Mouse (Mus musculus) kidney, embryonic 15.5 days (tissue): ENCODE results near the gene Islr. TPM values are rescaled to one million over a fixed set of nuclear protein-coding genes. Genes with fewer than 3 reads are reported as not detected.

Experiments used
- ATAC-seq: fragments of 200-750 bp; cut with Nextera tagmentation; replicated peaks from 2 replicates; pipeline ENCODE4 v1.8.0; 2017; ENCODE audit warnings: moderate TSS enrichment; ENCODE audit not compliant: low FRiP score
- H3K27ac ChIP-seq: fragments of 300-500 bp; sonication (generic); 2 replicates; pipeline ENCODE4 v1.5.1; 2015; ENCODE audit warnings: mild to moderate bottlenecking, inconsistent platforms
- H3K27me3 ChIP-seq: fragments of 300-500 bp; sonication (generic); 2 replicates; pipeline ENCODE4 v1.6.1; 2015; ENCODE audit warnings: inconsistent platforms
- H3K36me3 ChIP-seq: fragments of 300-500 bp; sonication (generic); 2 replicates; pipeline ENCODE4 v1.6.1; 2015; ENCODE audit warnings: inconsistent platforms
- H3K4me1 ChIP-seq: fragments of 300-500 bp; sonication (generic); 2 replicates; pipeline ENCODE4 v1.6.1; 2015; ENCODE audit warnings: inconsistent platforms
- H3K4me2 ChIP-seq: fragments of 300-500 bp; sonication (generic); 2 replicates; pipeline ENCODE4 v1.6.1; 2015; ENCODE audit warnings: moderate library complexity, mild to moderate bottlenecking, inconsistent platforms
- H3K4me3 ChIP-seq: fragments of 300-500 bp; sonication (generic); replicated peaks from 2 replicates; pipeline ENCODE4 v1.5.1; 2015; ENCODE audit warnings: mild to moderate bottlenecking, inconsistent platforms
- H3K9ac ChIP-seq: fragments of 300-500 bp; sonication (generic); 2 replicates; pipeline ENCODE4 v1.6.1; 2015; ENCODE audit warnings: mild to moderate bottlenecking, inconsistent platforms
- H3K9me3 ChIP-seq: fragments of 300-500 bp; sonication (generic); replicated peaks from 2 replicates; pipeline ENCODE4 v1.6.1; 2016; ENCODE audit warnings: inconsistent platforms
- WGBS: fragments of 180-500 bp; shearing (Covaris S2); methylation state at CpG from one replicate; pipeline ENCODE4 v1.1.7; 2015; ENCODE audit warnings: mixed read lengths; 5-methylcytosine and 5-hydroxymethylcytosine counted together
- microRNA-seq: library from miRNA; unstranded; fragments of <30 nt; microRNA quantifications from one replicate; pipeline ENCODE4, GENCODE M21; 2016
- polyA plus RNA-seq: library from polyadenylated mRNA; unstranded; fragments of >200 nt; fragmentation: Nextera tagmentation; extraction: Ambion mirVana; gene quantifications from 2 replicates; pipeline ENCODE4 v1.2.1, GENCODE M21; 2015

Gene Islr
- polyA plus RNA-seq, 1 experiment from 2014 or later: 94.7 TPM

DNA sequence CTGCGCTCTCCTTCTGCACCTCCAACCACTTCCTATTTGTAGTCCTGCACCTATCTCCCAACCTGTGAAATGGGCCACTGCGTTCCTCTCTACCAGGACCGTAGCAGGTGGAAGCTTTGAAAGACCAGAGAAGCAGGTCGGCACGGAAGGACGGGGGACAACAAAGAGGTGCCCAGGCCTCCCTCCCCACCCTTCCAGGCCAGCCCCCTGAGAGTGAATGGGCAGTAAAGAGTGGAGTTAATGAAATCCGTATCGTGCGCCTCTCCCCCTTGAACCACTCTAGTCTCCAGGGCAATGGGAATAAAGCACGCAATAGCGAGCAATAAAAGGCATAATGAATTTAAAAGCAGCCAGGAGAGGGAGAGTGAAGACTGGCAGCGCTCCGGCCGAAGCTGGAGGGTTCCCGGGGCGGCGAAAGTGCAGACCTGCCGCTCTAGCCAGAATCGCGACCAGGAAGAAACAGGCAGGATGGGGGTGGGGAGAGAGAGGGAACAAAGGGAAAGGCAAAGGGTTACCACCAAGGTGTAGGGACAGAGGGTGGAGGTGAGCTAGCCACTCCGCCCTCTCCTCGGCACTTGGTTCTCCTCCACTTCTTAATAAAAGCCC, 90.7 kb downstream of the Islr start:
- Histone ChIP-seq H3K27me3 (peaks cover 12% of the 10 kb centered on the region; the same call in 1 of the 2 replicates), H3K27ac (peak overlapping the region; percentile 76), H3K9me3 (no peaks in the 10 kb centered on the region), H3K9ac (0 out of 2 replicates have a peak overlapping the region, but pooled peaks have one; percentile 9), H3K4me2 (peak overlapping the region; percentile 53), H3K36me3 (no peaks in the 10 kb centered on the region), H3K4me3 (peak overlapping the region; percentile 27), H3K4me1 (peaks cover 63% of the 10 kb centered on the region)
- no peak for ATAC-seq
- 5% methylated on average over 22 of the region's 22 CpGs for WGBS

GRCm38 (mm10) chr9:58112866-58113278, 91.2 kb downstream of the Islr start:
- Histone ChIP-seq H3K27ac (peak overlapping the region; percentile 76), H3K9ac (0 out of 2 replicates have a peak overlapping the region, but pooled peaks have one; percentile 9), H3K4me3 (peak overlapping the region; percentile 27; the same call in 1 of the 2 replicates), H3K4me1 (peaks cover 58% of the 10 kb centered on the region), H3K4me2 (peak overlapping the region; percentile 53), H3K36me3 (no peaks in the 10 kb centered on the region), H3K9me3 (no peaks in the 10 kb centered on the region), H3K27me3 (peaks cover 10% of the 10 kb centered on the region; the same call in 1 of the 2 replicates)
- 10% methylated on average over 6 of the region's 6 CpGs for WGBS
- peak; percentile 17; the same call in 1 of the 2 replicates for ATAC-seq

DNA sequence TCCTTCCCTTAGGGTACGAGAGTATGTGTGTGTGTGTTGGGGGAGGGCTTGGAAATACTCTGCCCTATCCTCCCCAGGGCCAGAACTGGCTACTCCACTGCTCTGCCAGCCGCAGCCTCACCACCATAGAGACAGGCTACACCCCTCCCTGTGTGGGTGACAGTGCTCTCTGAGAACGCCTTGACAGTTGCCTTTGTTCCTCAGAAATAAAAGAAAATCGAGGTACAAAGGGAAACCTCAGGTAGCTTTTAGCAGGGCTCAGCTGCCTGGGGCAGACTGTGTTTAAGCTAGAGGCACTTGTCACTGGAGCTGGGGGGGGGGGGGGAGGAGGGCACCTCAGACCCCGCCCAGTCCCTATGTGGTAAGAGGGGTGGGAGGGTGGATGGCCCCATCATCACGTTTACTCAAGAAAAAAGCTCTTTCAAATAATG, 91.8 kb downstream of the Islr start:
- Histone ChIP-seq H3K36me3 (no peaks in the 10 kb centered on the region), H3K4me2 (peak overlapping the region; percentile 53; the same call in 1 of the 2 replicates), H3K9me3 (no peaks in the 10 kb centered on the region), H3K4me1 (peaks cover 58% of the 10 kb centered on the region), H3K27me3 (0 out of 2 replicates have a peak, but pooled peaks cover 5% of the 10 kb centered on the region), H3K9ac (no peak overlapping the region), H3K4me3 (no peak overlapping the region), H3K27ac (peak overlapping the region; percentile 76; the same call in 1 of the 2 replicates)
- ATAC-seq: no peak; the same call in 1 of the 2 replicates
- WGBS: 16% methylated on average over 5 of the region's 6 CpGs

- no peaks in the 10 kb centered on the region for H3K9me3 ChIP-seq
- 59% methylated on average over 6 of the region's 6 CpGs for WGBS
- 0 out of 2 replicates have a peak, but pooled peaks cover 5% of the 10 kb centered on the region for H3K27me3 ChIP-seq
- H3K36me3 ChIP-seq: no peaks in the 10 kb centered on the region
- no peak for ATAC-seq
- no peak overlapping the region for H3K4me2 ChIP-seq
- H3K4me3 ChIP-seq: no peak overlapping the region
- H3K27ac ChIP-seq: 0 out of 2 replicates have a peak overlapping the region, but pooled peaks have one; percentile 33
- H3K4me1 ChIP-seq: peaks cover 52% of the 10 kb centered on the region
- H3K9ac ChIP-seq: no peak overlapping the region
Observed at GRCm38 (mm10) chr9:58111431-58111830, 92.7 kb downstream of the Islr start.

GRCm38 (mm10) chr9:58110787-58111186, 93.3 kb downstream of the Islr start:
- no peak for ATAC-seq
- Histone ChIP-seq H3K27me3 (0 out of 2 replicates have a peak, but pooled peaks cover 5% of the 10 kb centered on the region), H3K4me2 (no peak overlapping the region), H3K4me1 (peaks cover 52% of the 10 kb centered on the region), H3K4me3 (no peak overlapping the region), H3K9ac (no peak overlapping the region), H3K9me3 (no peaks in the 10 kb centered on the region), H3K36me3 (no peaks in the 10 kb centered on the region), H3K27ac (no peak overlapping the region)
- 70% methylated on average over 5 of the region's 5 CpGs for WGBS

DNA sequence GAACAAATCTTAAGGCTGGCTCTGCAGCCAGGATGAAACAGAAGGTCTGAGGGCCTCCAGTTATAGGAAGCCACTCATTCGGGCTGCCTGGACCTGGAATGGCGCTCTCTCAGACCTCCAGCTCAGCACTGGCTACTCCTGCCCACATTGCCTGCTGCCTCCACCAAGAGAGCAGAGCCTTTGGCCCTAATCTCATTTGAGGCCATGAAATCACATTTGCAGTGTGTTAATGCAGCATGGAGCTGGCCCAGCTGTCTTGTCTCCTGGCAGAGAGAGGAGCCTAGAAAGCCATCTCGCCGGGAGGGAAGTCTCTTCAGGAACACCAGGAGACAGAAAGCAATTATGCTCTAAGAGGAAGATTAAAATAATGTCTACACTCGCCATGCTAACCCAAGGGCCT, 96.6 kb downstream of the Islr start:
- Histone ChIP-seq H3K36me3 (no peaks in the 10 kb centered on the region), H3K4me2 (no peak overlapping the region), H3K9ac (no peak overlapping the region), H3K4me3 (no peak overlapping the region), H3K27me3 (no peaks in the 10 kb centered on the region), H3K4me1 (peaks cover 24% of the 10 kb centered on the region), H3K9me3 (no peaks in the 10 kb centered on the region), H3K27ac (no peak overlapping the region)
- no peak for ATAC-seq
- WGBS: 62% methylated on average over 5 of the region's 5 CpGs

Small RNAs within 50 kb of the gene (microRNA-seq; reads per million reads assigned to microRNA genes)
- gene Mir6385: not detected

Other genes with a start within 250 kb of the Islr start
- gene Cyp11a1, start 197.9 kb downstream of the Islr start, polyA plus RNA-seq: 15.7 and 46.0 TPM in 2 replicates
- gene Stra6, start 140.5 kb downstream of the Islr start, polyA plus RNA-seq: 28.0 and 29.7 TPM in 2 replicates
- gene Ccdc33, start 85.5 kb downstream of the Islr start, polyA plus RNA-seq: 0.29 and 0.44 TPM in 2 replicates
- gene Islr2, start within 50 bp of the Islr start, polyA plus RNA-seq: 0.39 and 0.51 TPM in 2 replicates
- gene Pml, start 45.5 kb upstream of the Islr start, polyA plus RNA-seq: 21.0 and 24.7 TPM in 2 replicates
- gene Stoml1, start 48.9 kb upstream of the Islr start, polyA plus RNA-seq: 29.9 and 33.6 TPM in 2 replicates
- gene Loxl1, start 108.9 kb upstream of the Islr start, polyA plus RNA-seq: 33.2 and 39.7 TPM in 2 replicates
- not detected in 2 replicates for gene Tbc1d21, start 166.1 kb upstream of the Islr start, polyA plus RNA-seq